Mouse (Mus musculus) thymus, postnatal 0 days (tissue): ENCODE measurements at regions not wholly inside any gene's neighbourhood (a gene's known extent, or its start where the extent isn't known, plus 50 kb on each side); places are given as distances from the start of the nearest gene placed in this dataset.
"Not testable (repeated sequence)": the region's sequence is repeated elsewhere in the genome, so short reads cannot be mapped to it uniquely, and the experiment has no call there.

Source experiments
- DNase-seq: peaks from one replicate; pipeline ENCODE4 v3.0.0-alpha.2; 2015; ENCODE audit warnings: low spot score

DNA sequence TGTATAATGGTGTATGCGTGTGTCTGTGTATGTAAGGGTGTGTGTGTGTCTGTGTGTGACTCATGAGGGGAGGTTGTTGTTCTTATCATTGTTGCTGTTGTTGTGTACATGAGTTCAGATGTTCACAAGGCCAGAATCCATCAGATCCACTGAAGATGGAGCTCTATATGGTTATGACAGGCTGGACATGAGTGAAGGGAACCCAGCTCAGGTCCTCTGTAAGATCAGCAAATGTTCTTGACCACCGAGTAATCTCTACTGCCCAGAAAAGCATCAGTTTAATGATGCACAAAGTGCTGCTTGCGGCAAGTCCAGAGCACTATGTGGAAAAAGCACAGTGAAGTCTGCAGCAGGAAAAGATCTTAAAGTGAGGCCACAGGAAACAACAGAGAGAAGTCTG is 77.5 kb downstream of the Gm15319 start:
- DNase-seq = not testable (repeated sequence)

GRCm38 (mm10) chr8:20284856-20285255 is 78.2 kb downstream of the Gm15319 start:
- not testable (repeated sequence) for DNase-seq

- not testable (repeated sequence) for DNase-seq
These were observed 79.9 kb downstream of the Gm15319 start for GRCm38 (mm10) chr8:20283141-20283540.

DNA sequence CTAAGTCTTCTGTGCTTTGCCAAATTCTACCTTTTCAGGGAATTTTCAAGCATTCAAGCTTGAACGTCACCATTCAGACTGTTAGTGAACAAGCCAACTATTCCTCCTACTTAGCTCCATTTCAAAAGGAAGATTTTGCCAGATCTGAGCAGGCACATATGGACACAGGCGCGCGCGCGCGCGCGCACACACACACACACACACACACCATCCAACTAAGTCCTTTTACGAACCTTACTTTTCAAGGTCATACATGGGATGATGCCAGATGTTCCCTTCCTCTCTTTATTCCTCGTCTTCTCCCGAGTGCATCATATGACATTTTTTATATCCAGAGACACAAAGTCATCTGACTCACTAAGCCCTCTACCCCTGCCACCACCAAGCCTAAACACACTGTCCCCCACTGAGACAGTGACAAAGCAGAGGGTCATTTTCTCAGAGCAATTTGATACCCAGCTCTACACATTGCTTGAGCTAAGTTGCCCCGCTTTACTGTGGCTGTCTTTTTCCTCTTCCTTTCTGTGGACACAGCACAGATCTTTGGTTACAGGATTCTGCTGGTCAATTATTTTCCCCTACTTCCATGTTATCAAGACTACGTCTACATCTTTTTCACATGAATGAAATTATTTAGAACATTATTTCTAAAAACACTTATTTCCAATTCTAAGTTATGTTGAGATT is 81.7 kb downstream of the Gm15319 start:
- not testable (repeated sequence) for DNase-seq

DNA sequence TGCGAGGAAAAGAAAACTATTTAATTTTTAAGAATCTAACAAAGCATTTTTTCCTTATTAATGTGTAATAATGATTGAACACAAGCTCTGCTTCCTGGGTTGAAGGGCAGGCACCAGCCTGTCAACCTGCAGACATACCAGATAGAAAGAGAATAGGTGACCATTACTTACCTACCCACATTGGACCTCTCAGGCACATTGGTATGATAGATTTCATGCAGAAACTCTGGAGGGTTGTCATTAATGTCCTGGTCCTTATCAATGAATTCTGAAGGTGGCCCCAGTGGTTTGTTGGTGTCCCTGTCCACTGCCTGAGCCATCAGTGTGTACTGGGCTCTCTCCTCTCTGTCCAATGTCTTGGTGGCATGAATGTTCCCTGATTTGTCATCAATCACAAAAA is 85.3 kb downstream of the Gm15319 start:
- not testable (repeated sequence) for DNase-seq

GRCm38 (mm10) chr8:20276661-20277060 is 86.3 kb downstream of the Gm15319 start:
- not testable (repeated sequence) for DNase-seq

DNA sequence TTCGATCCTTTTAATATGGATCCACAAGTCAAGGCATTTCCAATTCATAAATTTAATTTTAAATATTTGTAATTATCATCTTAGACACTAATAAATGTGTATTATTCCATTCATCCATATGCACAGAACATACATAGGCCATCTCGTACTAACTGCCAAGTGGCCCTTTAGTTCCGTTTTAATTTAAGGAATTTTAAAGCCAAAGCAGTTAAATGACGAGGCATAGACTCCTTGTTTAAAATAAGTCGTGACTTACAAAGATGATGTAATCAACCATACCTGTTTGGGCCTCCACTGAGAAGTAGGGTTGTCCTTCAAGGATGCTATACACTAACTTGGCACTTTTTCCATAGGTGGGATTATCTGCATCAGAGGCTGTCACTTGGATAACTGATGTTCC is 89.2 kb downstream of the Gm15319 start:
- DNase-seq = not testable (repeated sequence)

GRCm38 (mm10) chr8:20267520-20268127 is 95.4 kb downstream of the Gm15319 start:
- DNase-seq = not testable (repeated sequence)

GRCm38 (mm10) chr8:20266776-20267175 is 96.2 kb downstream of the Gm15319 start:
- not testable (repeated sequence) for DNase-seq

DNA sequence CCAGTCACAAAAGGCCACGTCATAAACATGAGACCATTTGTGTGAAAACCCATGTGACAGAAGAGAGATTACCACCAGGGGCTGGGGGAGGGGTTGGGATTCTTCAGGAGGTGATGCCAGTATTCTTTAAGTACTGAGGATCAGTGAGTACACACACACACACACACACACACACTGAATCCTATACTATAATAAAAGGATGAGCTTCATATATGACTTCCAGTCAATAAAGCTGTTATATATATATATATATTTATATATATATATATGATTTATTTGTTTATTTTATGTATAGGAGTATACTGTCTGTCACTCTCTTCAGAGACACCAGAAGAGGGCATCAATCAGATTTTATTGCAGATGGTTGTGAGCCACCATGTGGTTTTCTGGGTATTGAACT is 98.4 kb downstream of the Gm15319 start:
- not testable (repeated sequence) for DNase-seq

DNA sequence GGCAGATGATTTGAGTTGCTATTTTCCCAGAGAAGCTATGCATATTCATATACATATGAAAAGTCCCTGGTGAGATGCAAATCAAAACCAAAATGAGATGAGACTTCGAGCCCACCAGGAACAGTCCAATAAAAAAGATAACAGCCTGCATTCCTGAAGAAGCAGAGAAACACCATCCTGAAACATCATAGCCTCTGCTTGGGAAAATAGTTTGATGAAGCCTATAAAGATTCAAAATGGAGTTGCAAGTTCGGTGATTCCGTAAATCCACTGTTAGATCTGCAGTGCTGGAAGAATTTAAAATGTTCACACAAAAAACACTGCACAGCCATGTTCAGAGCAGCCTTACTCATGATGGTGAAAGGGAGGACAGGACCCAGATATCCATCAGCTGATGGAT is 98.9 kb downstream of the Gm15319 start:
- not testable (repeated sequence) for DNase-seq

DNA sequence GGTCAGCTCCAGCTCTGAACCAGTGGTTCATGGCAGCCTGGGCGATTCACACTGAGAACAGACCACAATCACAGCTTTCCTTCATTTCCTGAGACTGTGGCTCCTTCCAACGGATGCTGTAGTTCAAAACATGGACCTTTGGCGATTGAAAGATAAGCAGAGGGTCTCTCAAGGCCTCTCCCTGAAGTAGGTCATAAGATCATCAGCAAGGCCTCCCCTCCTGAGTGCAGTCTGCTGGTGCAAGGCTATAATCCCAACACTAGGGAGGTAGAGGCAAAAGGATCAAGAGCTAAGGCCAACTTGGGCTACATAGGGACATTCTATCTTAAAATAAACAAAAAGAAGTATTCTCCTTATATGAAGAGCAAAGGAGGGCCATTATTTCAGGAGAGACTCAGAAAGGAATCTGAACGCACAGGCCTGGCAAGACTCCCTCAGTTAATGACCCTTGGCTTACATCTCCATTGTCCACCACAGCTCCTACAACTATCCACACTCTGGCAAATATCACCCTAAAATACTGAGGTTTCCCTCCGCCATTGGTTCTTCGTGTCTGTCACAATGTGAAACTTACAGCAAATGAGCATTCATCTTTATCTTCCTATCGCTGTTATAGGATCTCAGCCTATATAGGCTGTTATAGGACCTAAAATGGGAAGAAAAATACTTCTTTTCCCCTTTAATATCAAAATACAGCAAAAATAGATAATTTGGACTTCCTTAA is 100.0 kb downstream of the Gm15319 start:
- peak; percentile 1 for DNase-seq

DNA sequence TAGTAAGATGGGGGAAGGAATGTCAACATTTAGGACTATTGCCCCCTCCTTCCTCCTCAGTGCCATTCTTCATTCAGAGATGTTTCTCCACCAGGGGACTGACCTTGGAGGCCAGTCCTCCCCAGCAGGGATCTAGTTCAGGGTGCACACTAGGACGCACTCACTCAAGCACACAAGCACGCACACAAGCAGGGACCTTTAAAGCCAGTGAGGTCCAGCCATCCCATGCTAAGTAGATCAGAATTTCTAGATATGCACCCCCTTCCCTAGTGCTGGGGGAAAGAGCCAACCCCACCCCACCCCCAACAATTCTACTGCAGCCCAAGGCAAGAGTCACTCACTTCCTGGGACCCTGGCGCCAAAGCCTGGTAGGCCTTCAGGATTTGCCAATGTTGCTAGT is 100.8 kb downstream of the Gm15319 start:
- peak; percentile 0 for DNase-seq

DNA sequence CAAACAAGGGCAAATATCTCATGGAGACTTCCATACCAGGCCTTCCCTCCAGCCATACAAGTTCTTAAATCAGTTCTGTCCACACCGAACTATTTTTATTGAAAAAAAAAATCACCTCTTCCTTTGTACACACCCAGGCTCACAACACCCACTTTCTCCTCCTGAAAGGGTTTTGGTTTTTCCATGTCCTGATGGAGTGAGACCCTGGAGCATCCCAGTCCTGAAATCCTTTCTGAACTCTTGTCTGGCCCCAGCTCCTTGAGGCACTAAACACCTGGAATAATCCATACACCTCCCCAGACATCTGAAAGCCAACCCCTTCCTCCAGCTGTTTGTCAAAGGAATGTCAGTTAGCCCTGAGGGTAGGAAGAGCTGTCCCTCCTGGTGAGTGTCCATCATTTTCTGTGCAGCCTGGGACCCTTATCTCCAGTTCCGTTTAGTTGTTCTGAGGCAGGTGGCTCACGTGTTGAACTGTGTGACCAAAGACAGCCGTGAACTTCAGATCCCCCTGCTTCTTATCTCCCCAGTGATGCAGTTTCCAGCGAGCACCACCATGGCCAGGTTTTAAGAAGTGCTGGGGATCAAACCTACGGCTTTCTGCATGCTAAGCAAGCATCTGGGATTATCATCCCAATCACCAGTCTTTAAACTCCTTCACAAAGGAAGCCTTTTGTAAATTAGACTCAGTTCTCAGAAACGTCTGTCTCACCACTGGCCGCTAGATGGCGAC is 101.4 kb downstream of the Gm15319 start:
- not testable (repeated sequence) for DNase-seq

DNA sequence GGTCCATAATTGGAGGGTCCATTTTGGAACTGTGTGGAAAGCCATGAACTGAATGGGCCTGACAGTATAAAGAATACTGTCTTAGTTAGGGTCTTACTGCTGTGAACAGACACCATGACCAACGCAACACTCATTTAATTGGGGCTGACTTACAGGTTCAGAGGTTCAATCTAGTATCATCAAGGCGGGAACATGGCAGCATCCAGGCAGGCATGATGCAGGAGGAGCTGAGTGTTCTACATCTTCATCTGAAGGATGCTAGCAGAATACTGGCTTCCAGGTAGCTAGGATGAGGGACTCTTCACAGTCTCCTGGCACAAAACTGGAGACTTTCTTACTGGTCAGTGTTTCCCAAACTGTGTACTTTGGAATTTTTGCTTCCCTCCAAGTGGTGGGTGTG is 102.0 kb downstream of the Gm15319 start:
- DNase-seq = not testable (repeated sequence)

DNA sequence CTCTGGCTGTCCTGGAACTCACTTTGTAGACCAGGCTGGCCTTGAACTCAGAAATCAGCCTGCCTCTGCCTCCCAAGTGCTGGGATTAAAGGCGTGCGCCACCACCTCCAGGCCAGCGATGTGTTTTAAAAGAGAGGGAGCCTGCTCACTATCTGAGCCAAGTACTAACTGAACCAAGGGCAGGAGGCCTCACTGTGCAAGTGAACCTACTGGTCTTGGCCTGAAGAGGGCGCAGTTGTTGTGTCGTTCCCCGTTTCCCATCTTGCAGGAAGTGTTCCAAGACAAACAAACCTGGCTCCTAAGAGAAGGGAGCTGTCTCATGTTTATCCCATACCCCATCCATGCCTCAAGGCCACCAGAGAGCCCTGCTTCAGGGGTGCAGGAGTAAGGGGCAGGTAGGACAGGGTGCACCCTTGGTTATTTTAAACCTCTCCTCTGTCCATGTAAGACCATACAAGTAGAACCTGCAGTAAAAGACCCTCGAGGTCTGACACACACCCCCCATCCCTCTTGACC is 102.8 kb downstream of the Gm15319 start:
- DNase-seq = not testable (repeated sequence)

DNA sequence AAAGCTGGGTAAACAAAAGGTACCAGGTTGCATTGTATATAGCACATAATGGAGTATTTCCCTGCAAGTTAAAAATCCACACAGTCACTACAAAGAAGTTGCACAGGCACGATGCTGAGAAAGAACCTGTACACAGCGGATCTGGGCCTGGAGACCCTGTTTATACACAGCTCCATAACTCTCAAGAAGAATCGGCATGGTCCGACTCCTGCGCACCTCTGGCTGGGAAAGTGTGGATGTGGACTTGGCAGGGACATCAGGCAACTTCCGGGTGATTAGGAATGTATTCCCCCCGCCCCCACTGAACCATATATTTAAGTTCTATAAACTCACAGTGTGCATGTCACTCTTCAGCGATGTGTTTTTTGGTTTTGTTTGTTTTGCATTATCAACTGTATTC is 103.3 kb downstream of the Gm15319 start:
- DNase-seq = not testable (repeated sequence)
